Mouse (Mus musculus): ENCODE measurements around the gene Rsl1d1. TPM values are rescaled to one million over a fixed set of nuclear protein-coding genes. Genes with fewer than 3 reads are reported as not detected.
A peak's percentile ranks its signal among the peaks of the same experiment; 100 is the strongest.

Rsl1d1 gene
- polyA plus RNA-seq (2012; rRNA removed): 38.6 and 38.9 TPM in 2 replicates

GRCm38 (mm10) chr16:11202571-11203554, at the start of gene Rsl1d1:
Rsl1d1 (minus strand) TSS chr16:11203331.
- peak within 1 kb of the TSS; percentile 83 for H3K4me3 ChIP-seq (ENCODE audit: insufficient read depth, low read length)
- peaks cover 7% of the 10 kb centered on the region for H3K4me1 ChIP-seq (ENCODE audit: control insufficient read depth, insufficient read depth, low read length)
- TF ChIP-seq POLR2A (IDR thresholded peaks at IDR 0.05; ENCODE audit: extremely low read depth, insufficient read depth, low read length) (peak; percentile 76; the same call in 1 of the 2 replicates), CTCF (IDR thresholded peaks at IDR 0.05; ENCODE audit: extremely low read depth, insufficient read depth, low read length) (no peak)
- H3K27ac ChIP-seq (ENCODE audit: insufficient read depth, low read length): no peak within 1 kb of the TSS

- no peak overlapping the region for H3K4me3 ChIP-seq (ENCODE audit: insufficient read depth, low read length)
- H3K27ac ChIP-seq (ENCODE audit: insufficient read depth, low read length): no peak overlapping the region
- H3K4me1 ChIP-seq (ENCODE audit: control insufficient read depth, insufficient read depth, low read length): peaks cover 8% of the 10 kb centered on the region
- TF ChIP-seq CTCF (IDR thresholded peaks at IDR 0.05; ENCODE audit: extremely low read depth, insufficient read depth, low read length) (no peak), POLR2A (IDR thresholded peaks at IDR 0.05; ENCODE audit: extremely low read depth, insufficient read depth, low read length) (no peak)
Observed at GRCm38 (mm10) chr16:11247791-11248190, 44.7 kb upstream of the Rsl1d1 start.

- Histone ChIP-seq H3K4me3 (ENCODE audit: insufficient read depth, low read length) (no peak overlapping the region), H3K27ac (ENCODE audit: insufficient read depth, low read length) (no peak overlapping the region), H3K4me1 (ENCODE audit: control insufficient read depth, insufficient read depth, low read length) (peaks cover 7% of the 10 kb centered on the region)
- no peak for TF ChIP-seq CTCF (IDR thresholded peaks at IDR 0.05; ENCODE audit: extremely low read depth, insufficient read depth, low read length)
- TF ChIP-seq POLR2A (IDR thresholded peaks at IDR 0.05; ENCODE audit: extremely low read depth, insufficient read depth, low read length): no peak
Observed at GRCm38 (mm10) chr16:11245767-11246166, 42.6 kb upstream of the Rsl1d1 start.

GRCm38 (mm10) chr16:11242401-11242800, 39.3 kb upstream of the Rsl1d1 start:
- no peak for TF ChIP-seq CTCF (IDR thresholded peaks at IDR 0.05; ENCODE audit: extremely low read depth, insufficient read depth, low read length)
- TF ChIP-seq POLR2A (IDR thresholded peaks at IDR 0.05; ENCODE audit: extremely low read depth, insufficient read depth, low read length): no peak
- Histone ChIP-seq H3K4me1 (ENCODE audit: control insufficient read depth, insufficient read depth, low read length) (peaks cover 6% of the 10 kb centered on the region), H3K4me3 (ENCODE audit: insufficient read depth, low read length) (no peak overlapping the region), H3K27ac (ENCODE audit: insufficient read depth, low read length) (no peak overlapping the region)

- Histone ChIP-seq H3K27ac (ENCODE audit: insufficient read depth, low read length) (no peak overlapping the region), H3K4me1 (ENCODE audit: control insufficient read depth, insufficient read depth, low read length) (no peaks in the 10 kb centered on the region), H3K4me3 (ENCODE audit: insufficient read depth, low read length) (no peak overlapping the region)
- TF ChIP-seq POLR2A (IDR thresholded peaks at IDR 0.05; ENCODE audit: extremely low read depth, insufficient read depth, low read length) (no peak), CTCF (IDR thresholded peaks at IDR 0.05; ENCODE audit: extremely low read depth, insufficient read depth, low read length) (no peak)
Observed at GRCm38 (mm10) chr16:11217801-11218200, 14.7 kb upstream of the Rsl1d1 start.

- Histone ChIP-seq H3K27ac (ENCODE audit: insufficient read depth, low read length) (no peak overlapping the region), H3K4me1 (ENCODE audit: control insufficient read depth, insufficient read depth, low read length) (peaks cover 5% of the 10 kb centered on the region), H3K4me3 (ENCODE audit: insufficient read depth, low read length) (peak overlapping the region; percentile 83)
- TF ChIP-seq POLR2A (IDR thresholded peaks at IDR 0.05; ENCODE audit: extremely low read depth, insufficient read depth, low read length): no peak
- no peak for TF ChIP-seq CTCF (IDR thresholded peaks at IDR 0.05; ENCODE audit: extremely low read depth, insufficient read depth, low read length)
Observed at GRCm38 (mm10) chr16:11203600-11204390, 664 bp upstream of the Rsl1d1 start.

GRCm38 (mm10) chr16:11201740-11202394, 1.3 kb downstream of the Rsl1d1 start:
- no peak for TF ChIP-seq CTCF (IDR thresholded peaks at IDR 0.05; ENCODE audit: extremely low read depth, insufficient read depth, low read length)
- Histone ChIP-seq H3K4me3 (ENCODE audit: insufficient read depth, low read length) (peak overlapping the region; percentile 83), H3K27ac (ENCODE audit: insufficient read depth, low read length) (no peak overlapping the region)

GRCm38 (mm10) chr16:11200247-11200646, 2.9 kb downstream of the Rsl1d1 start:
- no peak overlapping the region for H3K4me3 ChIP-seq (ENCODE audit: insufficient read depth, low read length)
- TF ChIP-seq POLR2A (IDR thresholded peaks at IDR 0.05; ENCODE audit: extremely low read depth, insufficient read depth, low read length) (no peak), CTCF (IDR thresholded peaks at IDR 0.05; ENCODE audit: extremely low read depth, insufficient read depth, low read length) (no peak)
- no peak overlapping the region for H3K27ac ChIP-seq (ENCODE audit: insufficient read depth, low read length)
- H3K4me1 ChIP-seq (ENCODE audit: control insufficient read depth, insufficient read depth, low read length): peaks cover 7% of the 10 kb centered on the region

More at GRCm38 (mm10) chr16:11201740-11202394, 1.3 kb downstream of the Rsl1d1 start:
- peaks cover 7% of the 10 kb centered on the region for H3K4me1 ChIP-seq (ENCODE audit: control insufficient read depth, insufficient read depth, low read length)

- Histone ChIP-seq H3K27ac (ENCODE audit: insufficient read depth, low read length) (no peak overlapping the region), H3K4me3 (ENCODE audit: insufficient read depth, low read length) (no peak overlapping the region), H3K4me1 (ENCODE audit: control insufficient read depth, insufficient read depth, low read length) (peaks cover 7% of the 10 kb centered on the region)
- TF ChIP-seq CTCF (IDR thresholded peaks at IDR 0.05; ENCODE audit: extremely low read depth, insufficient read depth, low read length) (no peak), POLR2A (IDR thresholded peaks at IDR 0.05; ENCODE audit: extremely low read depth, insufficient read depth, low read length) (no peak)
Observed at GRCm38 (mm10) chr16:11198467-11198866, 4.7 kb downstream of the Rsl1d1 start.

All from cortical plate, adult 2 months (tissue).